Mouse (Mus musculus) B cell, adult 62 days (primary cell): Measurements from ENCODE around the gene Trim30b. TPM values are rescaled to one million over a fixed set of nuclear protein-coding genes. Genes with fewer than 3 reads are reported as not detected.

ENCODE experiments used
- total RNA-seq: library from RNA; stranded (reverse); gene quantifications from 4 replicates; pipeline ENCODE4 v1.2.4, GENCODE M21; 2023

Trim30b gene
- total RNA-seq = 20.6 to 25.0 TPM (median 23.3 TPM) in 4 replicates

DNA sequence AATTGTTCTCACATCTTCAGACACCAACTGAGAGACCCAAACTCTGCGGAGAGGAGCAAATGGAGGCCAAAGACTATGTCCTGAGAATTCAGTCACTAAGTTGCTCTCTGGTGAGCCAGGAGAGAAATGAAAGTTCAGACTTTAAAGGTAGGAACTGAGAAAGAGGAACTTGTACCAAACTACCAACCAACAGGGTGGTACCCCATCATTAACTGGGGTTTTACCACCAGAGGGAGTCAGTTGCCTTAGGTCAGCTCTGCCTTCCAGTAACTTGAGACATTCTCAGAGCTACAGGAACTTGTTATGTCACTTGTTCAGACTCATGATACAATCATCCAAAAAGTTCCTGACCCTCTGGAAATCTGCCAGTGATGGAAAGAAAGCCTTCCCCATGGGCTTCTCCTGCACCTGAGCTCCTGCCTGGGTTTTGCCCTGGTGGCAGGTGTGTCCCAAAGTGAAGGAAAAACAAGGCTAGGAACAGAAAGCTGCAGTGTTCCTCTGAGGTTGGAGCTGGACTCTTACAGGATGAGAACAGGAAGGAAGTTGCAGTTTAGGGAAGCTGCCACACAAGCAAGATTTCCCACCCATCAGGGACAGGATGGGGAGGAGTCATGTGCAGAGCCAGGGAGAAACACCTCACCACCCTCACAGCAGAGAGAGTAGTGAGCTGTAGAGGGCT lies at the start of gene Trim30b:
Trim30b (minus strand) TSS at position 149 of the 679 bp plus-strand sequence.

DNA sequence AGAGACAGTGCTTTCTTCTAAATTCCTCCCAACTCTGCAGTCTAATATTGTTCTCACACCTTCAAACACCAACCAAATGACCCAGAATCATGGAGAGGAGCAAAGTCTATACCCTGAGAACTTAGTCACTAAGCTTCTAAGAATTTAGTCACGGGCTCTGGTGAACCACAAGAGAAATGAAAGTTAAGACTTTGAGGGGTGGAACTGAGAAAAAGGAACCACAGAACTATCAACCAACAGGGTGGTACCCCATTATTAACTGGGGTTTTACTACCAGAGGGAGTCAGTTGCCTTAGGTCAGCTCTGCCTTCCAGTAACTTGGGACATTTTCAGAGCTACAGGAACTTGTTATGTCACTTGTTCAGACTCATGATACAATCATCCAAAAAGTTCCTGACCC lies 31.0 kb upstream of the Trim30b start, which contains the start of gene Trim30c:
Trim30c (minus strand) TSS at position 140 of the 400 bp plus-strand sequence.

DNA sequence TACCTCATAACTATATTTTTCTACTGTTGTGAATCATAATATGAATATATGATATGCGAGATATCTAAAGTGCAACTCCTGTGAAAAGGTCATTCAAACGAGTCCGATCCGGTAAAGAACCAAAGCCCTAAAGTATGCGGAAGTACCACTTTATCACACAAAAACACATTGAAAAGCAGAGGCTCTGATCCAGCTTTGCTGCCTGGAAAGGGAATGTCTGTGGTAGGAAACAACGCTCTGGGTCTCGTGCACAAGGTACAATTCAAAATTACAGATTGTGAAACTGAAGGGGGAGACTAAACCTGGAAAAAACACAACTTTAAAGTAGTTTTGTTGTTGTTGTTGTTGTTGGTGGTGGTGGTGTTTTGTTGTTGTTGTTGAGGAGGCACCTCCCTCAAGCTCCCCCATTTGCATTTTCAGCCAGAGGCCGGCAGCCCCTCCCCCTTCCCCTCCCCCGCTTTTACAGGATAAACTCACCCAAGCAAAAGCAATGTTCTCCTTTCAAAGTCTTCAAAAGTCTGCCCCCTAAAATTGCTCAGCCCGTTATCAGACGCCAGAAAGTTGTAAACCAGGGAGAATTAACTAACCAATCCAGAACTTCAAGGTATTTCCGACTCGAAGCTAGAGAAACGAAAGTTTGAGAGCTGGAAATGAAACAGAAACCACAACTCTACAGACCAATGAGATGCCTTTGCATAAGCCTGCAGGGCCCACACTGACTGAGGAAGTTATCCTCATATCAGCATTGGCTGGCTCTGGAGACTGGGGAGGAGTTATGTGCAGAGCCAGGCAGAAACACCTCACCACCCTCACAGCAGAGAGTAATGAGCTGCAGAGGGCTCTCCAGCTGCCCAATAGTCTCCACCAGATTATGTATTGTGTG lies 16.7 kb downstream of the Trim30b start, which contains the start of gene Trim12c:
Trim12c (minus strand) TSS at position 646 of the 883 bp plus-strand sequence.

DNA sequence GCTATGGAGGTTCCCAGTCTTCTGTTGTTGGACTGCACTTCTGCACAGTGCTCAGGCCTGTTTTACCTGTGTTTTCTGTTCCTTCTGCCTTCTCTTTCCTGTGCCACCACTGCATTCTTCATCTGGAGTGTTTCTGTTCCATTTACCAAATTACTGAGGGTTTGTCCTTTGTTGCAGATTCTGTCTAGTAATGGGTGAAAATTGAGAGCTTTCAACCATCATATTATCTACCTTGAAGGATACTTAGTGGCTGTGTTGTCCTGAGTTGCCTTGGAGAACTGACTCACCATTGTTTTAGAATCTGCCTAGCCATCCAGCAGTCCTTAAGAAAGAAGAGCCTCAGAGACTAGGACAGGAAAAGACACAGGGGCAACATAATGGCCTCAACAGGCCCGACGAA lies 40.5 kb downstream of the Trim30b start, which contains the start of gene Trim34b:
Trim34b (plus strand) TSS at position 301 of the 400 bp plus-strand sequence.

DNA sequence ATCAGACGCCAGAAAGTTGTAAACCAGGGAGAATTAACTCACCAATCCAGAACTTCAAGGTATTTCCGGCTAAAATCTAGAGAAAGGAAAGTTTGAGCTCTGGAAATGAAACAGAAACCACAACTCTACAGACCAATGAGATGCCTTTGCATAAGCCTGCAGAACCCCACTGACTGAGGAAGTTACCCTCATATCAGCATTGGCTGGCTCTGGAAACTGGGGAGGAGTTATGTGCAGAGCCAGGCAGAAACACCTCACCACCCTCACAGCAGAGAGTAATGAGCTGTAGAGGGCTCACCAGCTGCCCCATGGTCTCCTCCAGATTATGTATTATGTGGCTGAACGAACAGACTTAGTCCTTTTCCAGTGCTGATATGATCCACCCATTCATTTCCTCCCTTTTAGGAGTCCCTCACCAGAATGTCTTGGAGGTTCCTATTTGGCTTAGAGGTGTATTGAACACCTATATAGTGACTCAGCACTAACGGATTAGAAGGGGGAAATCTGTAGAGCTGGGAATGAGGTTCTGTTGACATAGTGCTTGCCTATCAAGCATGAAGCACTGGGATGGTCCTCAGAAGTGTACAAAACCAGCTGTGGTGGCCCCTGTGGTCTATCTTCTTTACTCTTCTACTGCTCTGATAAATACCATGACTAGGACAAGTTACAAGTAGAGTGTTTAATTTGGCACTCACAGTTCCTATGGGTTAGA lies 54.2 kb downstream of the Trim30b start, which contains the start of gene Trim12a:
Trim12a (minus strand) TSS at position 98 of the 712 bp plus-strand sequence.

Other genes starting within 250 kb of the Trim30b start
- gene Ubqln5, start 240.1 kb downstream of the Trim30b start, total RNA-seq = not detected in 4 replicates
- gene Olfr643, start 232.5 kb downstream of the Trim30b start, total RNA-seq = not detected in 4 replicates
- not detected in 4 replicates for gene Ubqln3, start 226.6 kb downstream of the Trim30b start, total RNA-seq
- gene Ubqlnl, start 219.3 kb downstream of the Trim30b start, total RNA-seq = not detected in 4 replicates
- not detected in 4 replicates for gene Olfm5, start 205.1 kb downstream of the Trim30b start, total RNA-seq
- gene Olfr648, start 186.5 kb downstream of the Trim30b start, total RNA-seq = not detected in 4 replicates
- gene Olfr649, start 173.9 kb downstream of the Trim30b start, total RNA-seq = not detected in 4 replicates
- gene Trim6, start 151.1 kb downstream of the Trim30b start, total RNA-seq = 0.45 to 0.60 TPM (median 0.47 TPM) in 4 replicates
- 53.5 to 60.3 TPM (median 54.2 TPM) in 4 replicates for gene Trim34a, start 125.4 kb downstream of the Trim30b start, total RNA-seq
- gene Trim5, start 81.8 kb downstream of the Trim30b start, total RNA-seq = 23.2 to 27.2 TPM (median 25.2 TPM) in 4 replicates
- 101 to 114 TPM (median 113 TPM) in 4 replicates for gene Trim12a, start 54.4 kb downstream of the Trim30b start, total RNA-seq
- gene Trim34b, start 40.4 kb downstream of the Trim30b start, total RNA-seq = 1.9 to 4.0 TPM (median 3.1 TPM) in 4 replicates
- 43.7 to 48.9 TPM (median 46.7 TPM) in 4 replicates for gene Trim12c, start 16.5 kb downstream of the Trim30b start, total RNA-seq
- gene Trim30c, start 31.0 kb upstream of the Trim30b start, total RNA-seq = 3.3 to 6.2 TPM (median 4.2 TPM) in 4 replicates
- 71.0 to 81.8 TPM (median 75.2 TPM) in 4 replicates for gene Trim30a, start 95.3 kb upstream of the Trim30b start, total RNA-seq
- 15.4 to 20.6 TPM (median 18.0 TPM) in 4 replicates for gene Trim30d, start 138.0 kb upstream of the Trim30b start, total RNA-seq
- gene Olfr651, start 180.2 kb upstream of the Trim30b start, total RNA-seq = not detected in 4 replicates
- gene Olfr652, start 191.0 kb upstream of the Trim30b start, total RNA-seq = not detected in 4 replicates
- not detected in 4 replicates for gene Olfr653, start 207.4 kb upstream of the Trim30b start, total RNA-seq
- gene Olfr654, start 217.1 kb upstream of the Trim30b start, total RNA-seq = not detected in 4 replicates
- 1.2 TPM in 1 of 4 replicates, not detected in the others for gene Olfr655, start 231.9 kb upstream of the Trim30b start, total RNA-seq
- gene Olfr656, start 244.1 kb upstream of the Trim30b start, total RNA-seq = 0.14 TPM in 1 of 4 replicates, not detected in the others